Mouse (Mus musculus): ENCODE measurements around the gene Pnp2. TPM values are rescaled to one million over a fixed set of nuclear protein-coding genes. Genes with fewer than 3 reads are reported as not detected.
A peak's percentile ranks its signal among the peaks of the same experiment; 100 is the strongest.
"Not testable (repeated sequence)": the region's sequence is repeated elsewhere in the genome, so short reads cannot be mapped to it uniquely, and the experiment has no call there.

The Pnp2 gene
- polyA plus RNA-seq, 1 experiment from 2014 or later, result 0.18 TPM

- H3K36me3 ChIP-seq, result peaks cover 22% of the 10 kb centered on the region
- H3K27ac ChIP-seq, result peak overlapping the region; percentile 91
- H3K9me3 ChIP-seq (replicated peaks), result no peaks in the 10 kb centered on the region
- H3K9ac ChIP-seq, result peak overlapping the region; percentile 63
- peak overlapping the region; percentile 95 for H3K4me3 ChIP-seq
- no peak for ATAC-seq (replicated peaks; ENCODE audit: insufficient number of reproducible peaks, insufficient read depth, low FRiP score, low read depth)
- no peaks in the 10 kb centered on the region for H3K27me3 ChIP-seq
- H3K4me1 ChIP-seq (replicated peaks), result peaks cover 12% of the 10 kb centered on the region
- H3K4me2 ChIP-seq, result peak overlapping the region; percentile 79
- WGBS, result 11% methylated on average over 12 of the region's 12 CpGs
Observed at GRCm38 (mm10) chr14:50931493-50932020, 24.2 kb upstream of the Pnp2 start.

- Histone ChIP-seq H3K4me3 (no peak overlapping the region), H3K27me3 (no peaks in the 10 kb centered on the region), H3K9ac (no peak overlapping the region), H3K4me1 (replicated peaks) (peaks cover 1% of the 10 kb centered on the region), H3K27ac (no peak overlapping the region), H3K4me2 (no peak overlapping the region), H3K9me3 (replicated peaks) (no peaks in the 10 kb centered on the region), H3K36me3 (no peaks in the 10 kb centered on the region)
- WGBS, result 47% methylated on average over 1 of the region's 1 CpGs
- ATAC-seq (replicated peaks; ENCODE audit: insufficient number of reproducible peaks, insufficient read depth, low FRiP score, low read depth), result no peak
Observed at GRCm38 (mm10) chr14:50936649-50937048, 19.1 kb upstream of the Pnp2 start.

GRCm38 (mm10) chr14:50938119-50938908 is 17.5 kb upstream of the Pnp2 start:
- Histone ChIP-seq H3K4me3 (no peak overlapping the region), H3K9me3 (replicated peaks) (no peaks in the 10 kb centered on the region), H3K4me1 (replicated peaks) (no peaks in the 10 kb centered on the region), H3K27me3 (no peaks in the 10 kb centered on the region), H3K27ac (no peak overlapping the region), H3K36me3 (no peaks in the 10 kb centered on the region), H3K4me2 (no peak overlapping the region), H3K9ac (no peak overlapping the region)
- WGBS, result 81% methylated on average over 3 of the region's 3 CpGs
- no peak for ATAC-seq (replicated peaks; ENCODE audit: insufficient number of reproducible peaks, insufficient read depth, low FRiP score, low read depth)

- Histone ChIP-seq H3K27ac (no peak overlapping the region), H3K9ac (no peak overlapping the region), H3K27me3 (no peaks in the 10 kb centered on the region), H3K4me3 (no peak overlapping the region), H3K4me2 (no peak overlapping the region), H3K9me3 (replicated peaks) (no peaks in the 10 kb centered on the region), H3K36me3 (no peaks in the 10 kb centered on the region), H3K4me1 (replicated peaks) (peaks cover 2% of the 10 kb centered on the region)
- 21% methylated on average over 2 of the region's 2 CpGs for WGBS
- no peak for ATAC-seq (replicated peaks; ENCODE audit: insufficient number of reproducible peaks, insufficient read depth, low FRiP score, low read depth)
Observed at GRCm38 (mm10) chr14:50938940-50939339, 16.9 kb upstream of the Pnp2 start.

GRCm38 (mm10) chr14:50943932-50944667 is 11.7 kb upstream of the Pnp2 start, which contains the start of gene Gm49342:
TSS of gene Gm49342 (plus strand) at chr14:50944517.
- peak within 1 kb of the TSS; percentile 61 for H3K4me3 ChIP-seq
- peak within 1 kb of the TSS; percentile 45 for H3K9ac ChIP-seq
- peak within 1 kb of the TSS; percentile 93 for H3K27ac ChIP-seq
- H3K27me3 ChIP-seq, result no peaks in the 10 kb centered on the region
- ATAC-seq (replicated peaks; ENCODE audit: insufficient number of reproducible peaks, insufficient read depth, low FRiP score, low read depth), result peak; percentile 96
- H3K4me1 ChIP-seq (replicated peaks), result peaks cover 10% of the 10 kb centered on the region
- WGBS, result 13% methylated on average over 31 of the region's 31 CpGs
- peak within 1 kb of the TSS; percentile 60 for H3K4me2 ChIP-seq
- no peaks in the 10 kb centered on the region for H3K9me3 ChIP-seq (replicated peaks)
- no peaks in the 10 kb centered on the region for H3K36me3 ChIP-seq

- peaks cover 10% of the 10 kb centered on the region for H3K4me1 ChIP-seq (replicated peaks)
- H3K4me3 ChIP-seq, result peak overlapping the region; percentile 61
- peak overlapping the region; percentile 45 for H3K9ac ChIP-seq
- not testable (repeated sequence) for H3K9me3 ChIP-seq (replicated peaks); H3K36me3 ChIP-seq; H3K27me3 ChIP-seq
- peak; percentile 95 for ATAC-seq (replicated peaks; ENCODE audit: insufficient number of reproducible peaks, insufficient read depth, low FRiP score, low read depth)
- peak overlapping the region; percentile 60 for H3K4me2 ChIP-seq
- WGBS, result under 1% methylated on average over 15 of the region's 15 CpGs
- peak overlapping the region; percentile 93 for H3K27ac ChIP-seq
Observed at GRCm38 (mm10) chr14:50944668-50945033, 11.1 kb upstream of the Pnp2 start.

GRCm38 (mm10) chr14:50945081-50945480 is 10.7 kb upstream of the Pnp2 start:
- peak overlapping the region; percentile 61 for H3K4me3 ChIP-seq
- peak overlapping the region; percentile 45 for H3K9ac ChIP-seq
- not testable (repeated sequence) for H3K9me3 ChIP-seq (replicated peaks); ATAC-seq (replicated peaks; ENCODE audit: insufficient number of reproducible peaks, insufficient read depth, low FRiP score, low read depth); H3K36me3 ChIP-seq; H3K27me3 ChIP-seq
- H3K4me1 ChIP-seq (replicated peaks), result peaks cover 10% of the 10 kb centered on the region
- H3K27ac ChIP-seq, result peak overlapping the region; percentile 93
- WGBS, result 11% methylated on average over 6 of the region's 6 CpGs
- peak overlapping the region; percentile 60 for H3K4me2 ChIP-seq

GRCm38 (mm10) chr14:50945526-50945925 is 10.3 kb upstream of the Pnp2 start:
- peaks cover 10% of the 10 kb centered on the region for H3K4me1 ChIP-seq (replicated peaks)
- WGBS, result 25% methylated on average over 3 of the region's 3 CpGs
- H3K27ac ChIP-seq, result peak overlapping the region; percentile 93; the same call in 1 of the 2 replicates
- ATAC-seq (replicated peaks; ENCODE audit: insufficient number of reproducible peaks, insufficient read depth, low FRiP score, low read depth); H3K36me3 ChIP-seq; H3K27me3 ChIP-seq; H3K9me3 ChIP-seq (replicated peaks): not testable (repeated sequence)
- peak overlapping the region; percentile 61 for H3K4me3 ChIP-seq
- peak overlapping the region; percentile 60 for H3K4me2 ChIP-seq
- peak overlapping the region; percentile 45 for H3K9ac ChIP-seq

- Histone ChIP-seq H3K4me3 (no peak overlapping the region), H3K4me2 (peak overlapping the region; percentile 59; the same call in 1 of the 2 replicates), H3K9ac (no peak overlapping the region), H3K36me3 (peaks cover 9% of the 10 kb centered on the region), H3K9me3 (replicated peaks) (no peaks in the 10 kb centered on the region), H3K4me1 (replicated peaks) (peaks cover 3% of the 10 kb centered on the region; the same call in 1 of the 2 replicates), H3K27me3 (no peaks in the 10 kb centered on the region), H3K27ac (no peak overlapping the region)
- 83% methylated on average over 10 of the region's 10 CpGs for WGBS
- ATAC-seq (replicated peaks; ENCODE audit: insufficient number of reproducible peaks, insufficient read depth, low FRiP score, low read depth), result no peak
Observed at GRCm38 (mm10) chr14:50955487-50955886, 305 bp upstream of the Pnp2 start.

- not testable (repeated sequence) for ATAC-seq (replicated peaks; ENCODE audit: insufficient number of reproducible peaks, insufficient read depth, low FRiP score, low read depth); H3K27me3 ChIP-seq; H3K4me3 ChIP-seq; H3K36me3 ChIP-seq; H3K4me1 ChIP-seq (replicated peaks); H3K27ac ChIP-seq; H3K9me3 ChIP-seq (replicated peaks); H3K9ac ChIP-seq
- H3K4me2 ChIP-seq, result peak overlapping the region; percentile 59
- WGBS, result 84% methylated on average over 6 of the region's 6 CpGs
Observed at GRCm38 (mm10) chr14:50956724-50957123, 932 bp downstream of the Pnp2 start.

GRCm38 (mm10) chr14:50957146-50957545 is 1.4 kb downstream of the Pnp2 start:
- not testable (repeated sequence) for H3K36me3 ChIP-seq

More at GRCm38 (mm10) chr14:50957146-50957545, 1.4 kb downstream of the Pnp2 start:
- not testable (repeated sequence) for H3K9ac ChIP-seq; H3K9me3 ChIP-seq (replicated peaks); H3K4me1 ChIP-seq (replicated peaks); H3K27ac ChIP-seq; H3K4me3 ChIP-seq; ATAC-seq (replicated peaks; ENCODE audit: insufficient number of reproducible peaks, insufficient read depth, low FRiP score, low read depth); H3K4me2 ChIP-seq; H3K27me3 ChIP-seq
- WGBS, result 68% methylated on average over 3 of the region's 3 CpGs
